Mouse (Mus musculus) kidney, postnatal 25 days (tissue): Measurements from ENCODE around the gene Kdm8.

Experiments used
- DNase-seq, 2 experiments: peaks; one replicate each; pipeline ENCODE4 v3.0.0; 2021; ENCODE audit warnings: mixed read lengths in 2 of 2

Kdm8 gene

GRCm38 (mm10) chr7:125504618-125505017 lies 60.1 kb downstream of the Kdm8 start:
- no peak for DNase-seq

- no peak for DNase-seq
Measured at GRCm38 (mm10) chr7:125505568-125505967, 61.1 kb downstream of the Kdm8 start.

DNA sequence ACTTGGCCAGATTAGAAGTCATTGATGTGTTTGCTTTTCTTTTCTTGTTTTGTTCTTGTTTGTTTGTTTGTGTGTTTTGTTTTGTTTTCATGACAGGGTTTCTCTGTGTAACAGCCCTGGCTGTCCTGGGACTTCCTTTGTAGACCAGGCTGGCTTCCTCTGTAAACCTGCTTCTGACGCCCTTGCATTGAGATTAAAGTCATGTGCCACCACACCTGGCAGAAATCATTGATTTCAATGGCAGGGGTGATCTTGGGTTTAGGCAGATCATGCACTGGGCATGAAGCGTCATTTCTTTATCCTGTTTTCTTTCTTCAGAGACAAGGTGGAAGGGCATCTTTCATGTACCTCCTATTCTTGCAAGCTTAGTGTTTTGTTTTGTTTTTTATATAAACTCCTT lies 62.8 kb downstream of the Kdm8 start:
- DNase-seq, result no peak

DNA sequence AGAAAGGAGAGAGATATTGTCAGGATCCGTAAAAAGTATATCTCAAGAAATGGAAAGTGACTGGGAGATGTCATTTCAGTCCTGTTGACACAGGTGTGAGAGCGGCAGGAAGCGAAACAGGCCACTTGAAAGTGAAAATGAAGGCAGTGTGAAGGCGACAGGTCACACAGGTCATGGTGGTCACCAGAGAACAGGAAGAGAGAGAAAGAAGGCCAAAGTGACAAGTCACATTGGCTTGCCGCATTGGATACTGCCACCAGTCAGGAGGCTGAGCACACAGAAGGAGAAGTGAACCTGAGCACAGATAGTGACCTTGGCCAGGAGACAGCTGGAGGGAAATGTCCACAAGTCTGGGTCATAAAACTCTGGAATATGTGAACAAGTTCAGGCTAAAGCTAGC lies 67.0 kb downstream of the Kdm8 start:
- DNase-seq, result no peak

GRCm38 (mm10) chr7:125511852-125512251 lies 67.4 kb downstream of the Kdm8 start:
- DNase-seq, result no peak
